Mouse (Mus musculus) spleen, postnatal 36 days (tissue): ENCODE data around the gene Tmem184b.

ENCODE experiments used
- DNase-seq, 2 experiments: peaks; one replicate each; pipeline ENCODE4 v3.0.0; 2022; ENCODE audit warnings: low spot score in 2 of 2, mixed read lengths in 1 of 2

Gene Tmem184b

DNA sequence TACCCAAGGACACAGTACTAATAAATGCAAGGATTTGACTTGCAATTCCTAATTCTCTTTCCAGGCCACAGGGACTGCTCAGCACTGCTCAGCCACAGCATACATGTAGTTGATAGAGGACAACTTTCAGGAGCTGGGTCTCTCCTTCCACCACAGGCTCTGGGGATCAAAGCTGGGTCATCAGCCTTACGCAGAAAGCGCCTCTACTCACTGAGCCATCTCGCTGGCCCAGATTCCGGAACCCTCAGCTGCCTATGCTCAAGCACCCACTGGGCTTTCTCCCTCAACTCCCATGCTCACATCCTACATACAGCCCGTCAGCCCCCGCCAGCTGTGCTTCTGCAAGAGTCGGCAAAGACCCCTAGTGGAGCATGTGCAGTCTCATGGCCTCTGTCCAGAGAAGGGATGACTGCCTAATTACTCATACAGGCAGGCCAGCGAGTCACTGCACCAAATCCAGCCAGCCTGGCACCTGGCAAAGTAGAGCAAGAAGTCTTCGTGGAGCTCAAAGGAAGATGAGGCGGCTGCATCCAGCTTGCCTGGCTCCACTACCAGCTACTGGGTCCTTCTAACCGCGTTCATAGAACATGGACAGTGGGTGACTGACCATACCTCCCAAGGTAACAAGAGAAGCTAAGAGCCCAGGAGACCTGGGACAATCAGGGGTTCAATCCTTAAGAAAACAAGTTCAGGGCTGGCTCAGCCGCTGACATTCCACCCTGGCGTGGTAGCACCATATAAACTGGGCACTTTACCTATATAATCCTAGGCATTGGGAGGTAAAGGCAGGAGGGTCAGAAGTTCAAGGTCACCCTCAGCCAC, 3.9 kb downstream of the Tmem184b start:
- no peak for DNase-seq

DNA sequence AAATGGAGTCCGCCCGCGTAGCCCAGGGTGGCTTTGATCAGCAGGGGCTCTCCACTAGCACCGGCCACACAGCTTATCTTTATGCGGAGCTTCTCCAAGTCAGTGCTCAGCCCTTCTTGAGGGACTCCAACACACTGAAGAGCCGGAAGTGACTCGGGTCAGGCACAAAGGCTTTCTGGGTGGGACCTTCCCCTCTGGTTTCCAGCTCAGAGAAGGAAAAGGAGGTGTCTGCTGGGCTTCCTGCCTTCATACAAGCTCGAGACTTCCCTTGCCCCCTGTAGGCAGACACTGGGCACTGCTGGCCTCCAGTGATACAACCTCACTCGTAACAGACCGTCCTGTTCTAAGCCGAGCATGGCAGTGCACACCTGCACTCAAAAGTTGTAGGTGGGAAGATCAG, 6.6 kb downstream of the Tmem184b start:
- peak; percentile 20 to 33 for DNase-seq

DNA sequence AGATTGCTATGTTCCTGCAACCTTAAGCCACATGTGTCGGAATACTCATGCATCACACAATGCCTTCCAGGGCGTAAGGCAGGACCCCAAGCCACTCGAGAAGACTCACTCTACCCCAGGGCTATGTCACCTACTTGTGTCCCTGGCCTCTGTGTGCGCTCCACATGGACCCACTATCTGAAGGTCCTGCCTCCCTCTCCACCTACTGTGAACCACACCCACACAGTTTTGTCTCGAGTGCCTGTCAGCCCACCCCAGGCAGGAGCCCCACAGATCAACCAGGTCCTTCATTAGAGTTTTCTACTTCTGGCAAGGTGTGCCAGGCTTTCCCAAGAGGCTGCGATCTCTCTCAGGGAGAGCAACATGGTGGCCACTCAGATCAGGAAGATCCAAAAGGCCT, 8.1 kb downstream of the Tmem184b start:
- DNase-seq = no peak

DNA sequence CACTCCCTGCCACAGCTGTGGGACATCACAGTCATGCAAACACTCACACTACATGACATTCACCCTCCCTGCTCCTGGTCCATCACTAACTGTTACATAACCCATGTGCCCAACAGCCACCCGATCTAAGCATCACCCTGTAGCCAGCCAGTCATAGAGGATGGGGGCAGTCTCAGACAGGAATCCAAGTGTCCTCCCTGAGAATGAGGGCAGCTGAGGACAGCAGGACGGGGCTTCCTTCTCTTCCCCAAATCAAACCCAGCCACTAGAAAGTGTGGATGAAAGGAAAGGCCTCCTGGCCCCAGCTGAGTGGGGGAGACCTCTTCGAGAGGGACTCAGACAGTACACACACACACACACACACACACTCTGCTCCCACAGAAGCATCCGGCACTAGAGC, 8.5 kb downstream of the Tmem184b start:
- no peak for DNase-seq

DNA sequence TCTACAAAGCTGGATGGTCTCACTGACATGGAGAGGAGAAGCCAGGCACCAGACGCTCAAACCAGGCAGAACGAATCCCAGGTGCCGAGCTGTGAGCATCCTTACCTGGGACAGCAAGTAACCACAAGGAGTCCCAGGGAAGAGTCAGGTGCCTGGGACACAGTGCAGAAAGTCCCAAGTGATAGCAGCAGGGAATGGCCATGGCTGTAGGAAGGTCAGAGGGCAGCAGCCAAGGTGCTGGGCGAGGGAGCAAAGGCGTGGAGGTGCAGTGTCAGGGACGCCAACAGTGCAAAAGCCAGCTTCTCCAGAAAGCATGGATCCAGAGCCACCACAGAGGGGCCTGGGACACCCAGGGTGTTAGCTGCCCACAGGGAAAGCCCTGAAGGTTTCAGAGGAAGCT, 10.3 kb downstream of the Tmem184b start:
- no peak for DNase-seq

DNA sequence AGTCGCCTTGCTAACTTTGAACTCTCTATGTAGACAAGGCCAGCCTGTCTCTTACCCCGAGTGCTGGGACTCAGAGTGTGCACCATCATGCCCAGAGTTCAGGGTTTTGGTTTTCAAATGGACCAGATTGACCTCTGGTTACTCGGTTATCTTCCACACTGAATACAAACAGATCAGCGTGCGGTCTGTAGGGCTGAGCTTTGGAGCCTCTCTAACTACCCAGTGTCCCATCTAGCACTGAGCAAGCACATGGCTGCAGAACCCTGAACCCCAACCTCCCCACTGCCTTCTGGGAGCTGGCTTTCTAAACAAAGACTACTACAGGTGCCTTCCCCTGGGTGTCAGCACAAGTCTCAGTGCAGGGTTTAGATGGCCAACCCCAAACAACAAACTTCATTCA, 10.8 kb downstream of the Tmem184b start:
- no peak for DNase-seq

DNA sequence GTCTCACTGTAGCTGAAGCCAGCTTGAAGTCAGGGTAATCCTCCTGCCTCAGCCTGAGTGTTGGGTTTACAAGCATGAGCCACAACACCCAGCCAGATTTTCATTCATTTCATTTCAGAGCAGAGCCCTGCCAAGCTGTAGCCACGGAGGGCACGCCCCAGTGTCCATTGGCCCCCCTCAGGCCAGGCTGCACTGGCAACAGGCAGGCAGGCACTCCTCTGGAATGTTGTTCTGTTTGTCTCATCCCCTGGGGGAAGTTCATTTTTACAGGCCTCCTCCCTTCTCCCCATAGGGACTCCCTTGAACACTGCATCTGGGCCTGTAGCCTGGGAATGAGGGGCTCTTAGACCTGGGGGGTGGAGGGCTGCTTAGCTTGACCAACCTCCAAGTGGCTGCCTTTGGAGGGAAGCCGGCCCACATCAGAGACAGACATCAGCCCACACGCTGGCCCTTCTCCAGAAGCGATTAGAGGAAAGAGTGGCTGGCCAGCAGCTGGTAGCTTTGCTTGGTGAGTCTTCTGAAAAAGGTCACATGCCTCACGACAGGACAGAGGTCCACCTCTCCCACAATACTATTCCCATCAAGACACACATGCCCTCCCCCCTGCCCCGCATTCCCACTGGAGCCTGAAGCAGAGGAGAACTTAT, 11.8 kb downstream of the Tmem184b start:
- DNase-seq = no peak

DNA sequence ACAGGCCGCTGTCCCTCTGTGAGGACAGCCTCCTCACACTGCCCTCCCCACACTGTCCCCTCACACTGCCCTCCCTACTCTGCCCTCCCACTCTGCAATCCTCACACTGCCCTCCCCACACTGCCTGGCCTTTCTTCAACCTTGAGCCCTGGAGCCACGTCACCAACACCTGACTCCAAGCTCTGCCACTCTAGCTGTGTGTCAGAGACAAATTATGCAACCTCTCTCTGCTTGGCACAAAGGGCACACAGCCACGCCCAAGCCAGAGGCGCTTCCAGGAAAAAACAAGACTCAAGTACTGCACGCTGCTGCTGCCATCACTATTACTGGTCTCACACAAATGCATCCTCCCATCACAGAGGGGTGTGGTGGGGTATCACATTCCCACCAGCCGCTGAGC, 12.9 kb downstream of the Tmem184b start:
- DNase-seq = no peak

DNA sequence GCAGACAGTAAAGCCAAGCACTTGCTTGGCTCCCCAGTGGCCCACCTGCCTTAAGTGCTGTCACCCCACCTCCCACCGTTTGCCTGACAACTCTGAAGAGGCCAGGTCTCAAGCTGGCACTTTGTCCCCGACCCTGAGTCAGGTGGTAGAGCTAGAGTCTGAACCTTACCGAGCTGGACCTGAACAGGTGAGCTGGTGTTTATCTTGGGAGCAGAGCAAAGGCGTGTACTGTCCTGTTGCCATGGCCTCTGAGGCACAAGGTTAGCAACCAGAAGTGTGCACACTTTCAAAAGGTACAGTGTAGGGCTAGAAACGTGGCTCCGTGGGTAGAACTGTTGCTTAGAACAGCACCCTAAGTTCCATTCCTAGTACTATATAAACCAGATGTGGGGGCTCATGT, 15.2 kb downstream of the Tmem184b start:
- DNase-seq = no peak

DNA sequence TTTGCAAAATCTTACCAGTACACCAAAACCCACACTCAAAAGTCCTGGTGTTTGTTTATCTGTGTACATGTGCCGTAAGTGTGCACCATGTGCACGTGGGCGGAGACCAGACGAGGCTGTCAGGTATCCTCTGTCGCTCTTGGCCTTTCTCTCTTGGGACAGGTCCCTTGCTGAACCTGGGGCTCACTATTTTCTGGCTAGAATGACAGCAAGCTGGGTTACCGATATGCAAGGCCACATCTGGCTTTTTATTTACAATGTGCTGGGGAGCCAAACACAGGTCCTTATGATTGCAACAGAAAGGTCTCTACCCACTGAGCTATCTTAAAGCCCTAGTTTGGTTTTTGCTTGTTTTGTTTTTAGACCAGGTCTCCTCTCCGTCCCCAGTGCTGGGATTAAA, 15.8 kb downstream of the Tmem184b start:
- no peak for DNase-seq

DNA sequence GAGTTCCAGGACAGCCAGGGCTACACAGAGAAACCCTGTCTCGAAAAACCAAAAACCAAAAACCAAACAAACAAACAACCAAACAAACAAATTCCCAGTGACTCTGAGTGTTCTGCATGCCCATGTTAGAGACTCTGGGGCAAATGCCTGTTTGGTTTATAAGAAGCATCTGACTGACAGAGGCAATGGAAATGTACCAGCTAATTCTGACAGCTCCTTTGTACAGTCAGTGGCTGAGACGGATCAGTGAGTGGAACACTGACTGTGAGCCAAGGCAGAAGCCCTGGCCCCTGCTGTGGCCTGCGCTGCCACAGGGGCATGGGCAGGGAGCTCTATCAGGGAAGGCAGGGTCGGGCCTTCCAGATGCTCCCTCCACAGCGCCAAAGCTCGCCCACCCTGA, 16.3 kb downstream of the Tmem184b start:
- DNase-seq = no peak

DNA sequence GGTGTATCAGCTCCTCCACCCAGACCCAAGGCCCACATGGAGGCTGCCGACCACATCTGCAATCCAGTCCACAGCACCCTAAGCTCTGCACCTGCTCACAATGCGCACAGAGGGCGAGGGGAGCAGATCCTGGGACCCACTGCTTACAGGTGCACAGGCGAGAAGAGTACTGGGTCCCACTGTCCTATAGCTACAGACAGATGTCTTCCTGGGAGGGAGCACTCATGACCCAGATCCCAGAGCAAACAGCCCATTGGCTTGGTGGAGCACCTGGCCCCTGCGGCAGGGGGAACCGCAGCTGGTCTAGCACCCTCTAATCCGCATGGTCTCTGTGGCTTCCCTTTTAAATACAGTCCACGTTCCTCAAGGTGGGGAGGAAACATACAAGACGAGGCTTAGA, 21.7 kb downstream of the Tmem184b start:
- no peak for DNase-seq

DNA sequence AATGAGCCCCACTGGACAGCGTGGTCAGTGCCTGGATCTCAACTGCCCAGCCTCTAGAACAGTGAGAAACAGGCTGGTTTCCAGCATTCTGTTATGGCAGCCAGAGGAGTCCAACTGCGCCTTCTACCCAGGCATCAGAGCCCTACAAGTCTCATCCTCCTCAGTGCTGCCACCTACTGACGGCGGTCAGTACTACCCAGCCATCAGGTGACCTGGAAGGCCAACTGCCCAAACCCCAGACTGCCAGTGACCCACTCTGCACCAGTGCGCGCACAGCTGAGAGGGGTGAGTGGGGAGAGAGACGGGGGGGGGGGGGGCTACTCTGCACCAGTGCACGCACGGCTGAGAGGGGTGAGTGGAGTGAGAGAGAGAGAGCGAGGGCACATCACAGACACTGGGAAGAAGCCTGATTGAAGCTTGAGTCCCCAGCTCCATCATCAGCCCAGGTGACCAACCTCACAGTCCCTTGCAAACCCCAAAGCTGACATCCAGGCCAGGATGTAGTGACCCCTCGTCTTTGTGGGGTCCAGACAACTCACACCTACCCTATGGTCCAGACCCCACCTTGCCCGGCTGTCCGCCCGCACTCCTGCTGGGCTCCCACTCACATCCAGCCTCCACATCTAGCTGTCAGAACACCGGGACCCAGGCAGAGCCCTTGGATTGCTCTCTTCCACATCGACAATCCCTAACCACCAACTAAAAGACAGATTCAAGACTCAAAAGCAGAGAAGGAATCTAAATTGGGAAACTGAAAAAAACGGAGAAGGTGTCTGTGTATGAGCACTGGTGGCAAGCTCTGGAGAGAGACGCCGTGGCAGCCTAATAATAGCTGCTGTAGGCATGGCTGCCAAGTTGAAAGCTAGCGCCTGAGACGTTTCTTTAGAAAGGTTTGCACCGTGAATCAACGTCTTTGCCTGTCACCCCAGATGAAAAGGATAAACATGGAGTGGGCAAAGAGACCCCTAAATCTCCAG, 22.6 kb downstream of the Tmem184b start:
- DNase-seq = peak; percentile 41 to 46

DNA sequence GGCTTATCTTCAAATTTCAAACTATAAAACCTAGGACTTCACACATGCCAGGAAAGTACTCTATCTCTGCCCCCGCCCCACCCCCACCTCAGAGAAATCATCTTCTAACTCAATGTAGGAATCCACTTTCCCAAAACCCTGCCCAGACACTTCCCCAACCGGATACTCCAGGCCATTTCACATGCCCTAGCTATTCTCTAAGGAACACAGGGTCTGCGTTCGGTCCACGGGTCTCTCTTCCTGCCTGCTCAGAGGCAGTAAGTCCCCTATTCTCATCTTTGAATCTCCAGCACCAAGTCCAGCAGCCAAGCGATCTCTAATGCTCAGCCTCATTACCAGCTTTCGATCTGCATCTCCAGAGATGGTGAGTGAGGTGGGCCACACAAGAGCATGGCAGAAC, 23.7 kb downstream of the Tmem184b start:
- no peak for DNase-seq

DNA sequence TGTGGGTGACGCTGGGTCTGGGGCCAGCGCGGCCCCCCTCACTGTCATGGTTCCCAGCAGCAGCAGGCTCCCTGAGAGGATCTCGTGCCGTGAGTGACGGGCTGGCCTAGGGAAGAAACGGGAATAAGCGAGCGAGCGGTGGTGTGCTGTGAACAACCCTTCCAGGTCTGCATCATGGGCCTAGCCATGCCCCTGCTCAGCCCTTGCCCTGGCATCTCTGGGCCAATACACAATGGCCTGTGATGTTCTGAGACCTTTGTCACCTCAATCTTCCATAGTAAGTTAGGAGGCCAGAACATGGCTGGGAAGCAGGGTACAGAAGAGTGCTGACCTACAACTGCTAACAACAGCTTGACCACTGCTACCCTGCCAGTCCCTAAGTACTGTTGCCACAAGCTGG, 24.8 kb downstream of the Tmem184b start:
- no peak for DNase-seq

DNA sequence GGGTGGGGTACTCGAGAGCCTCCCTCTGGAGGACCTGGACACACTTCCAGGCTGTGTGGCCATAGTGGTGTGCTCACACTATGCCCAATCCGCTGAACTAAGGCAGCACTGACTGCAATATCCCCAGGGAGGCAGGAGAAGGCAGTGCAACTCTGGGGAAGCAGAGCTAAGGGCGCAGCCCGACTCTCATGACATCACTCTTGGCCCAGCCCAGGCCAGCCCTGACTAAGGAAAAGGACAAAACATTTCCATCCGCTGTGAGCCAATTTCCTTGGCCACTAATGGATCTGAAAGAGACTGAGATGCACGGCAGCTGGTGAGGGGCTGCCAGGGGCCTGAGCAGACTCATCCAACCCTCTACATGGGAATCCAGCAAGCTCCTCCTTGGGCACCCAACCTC, 25.7 kb downstream of the Tmem184b start:
- DNase-seq = no peak

DNA sequence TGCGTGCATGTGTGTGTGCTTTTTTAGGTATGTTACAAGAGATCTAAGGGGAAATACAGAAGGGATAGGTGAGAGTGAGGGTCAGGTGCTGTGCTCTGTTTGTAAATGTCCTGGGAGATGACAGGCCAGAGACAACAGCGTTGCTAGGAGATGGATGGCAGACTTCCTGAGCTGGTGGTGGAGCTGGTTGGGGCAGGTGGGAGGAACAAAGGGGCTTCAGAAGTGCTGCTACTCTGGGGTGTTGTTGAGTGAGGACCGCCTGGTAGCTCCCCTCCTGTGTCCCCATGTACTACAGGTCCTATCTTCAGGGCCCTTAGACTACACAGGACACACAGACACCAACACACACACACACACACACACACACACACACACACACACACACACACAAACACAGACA, 28.6 kb downstream of the Tmem184b start:
- no peak for DNase-seq

DNA sequence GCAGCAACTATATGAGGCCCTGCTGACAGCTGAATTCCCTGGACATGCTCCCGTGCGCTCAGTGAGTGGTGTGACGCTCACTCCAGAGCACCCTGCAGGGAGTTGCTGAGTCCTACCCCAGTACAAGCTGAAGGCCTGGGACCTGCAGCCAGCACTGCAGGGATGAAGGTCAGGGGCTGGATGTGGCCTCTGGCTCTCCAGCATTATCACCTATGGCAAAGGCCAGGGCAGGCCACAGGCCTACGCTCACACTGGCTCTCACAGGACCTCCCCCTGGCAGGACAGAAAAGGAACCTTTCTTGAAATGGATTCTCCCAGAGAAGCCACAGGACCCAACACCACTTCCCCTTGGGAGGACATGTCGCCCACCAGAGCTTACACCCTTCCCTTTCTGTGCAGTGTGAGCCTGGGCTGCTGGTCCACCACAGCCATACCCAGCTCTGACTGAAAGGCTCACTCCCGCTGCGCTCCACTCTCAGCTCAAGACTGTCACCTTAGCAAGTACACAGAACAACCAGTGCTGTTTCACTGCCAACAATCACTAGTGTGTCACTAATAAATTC, 33.0 kb downstream of the Tmem184b start:
- DNase-seq = no peak

DNA sequence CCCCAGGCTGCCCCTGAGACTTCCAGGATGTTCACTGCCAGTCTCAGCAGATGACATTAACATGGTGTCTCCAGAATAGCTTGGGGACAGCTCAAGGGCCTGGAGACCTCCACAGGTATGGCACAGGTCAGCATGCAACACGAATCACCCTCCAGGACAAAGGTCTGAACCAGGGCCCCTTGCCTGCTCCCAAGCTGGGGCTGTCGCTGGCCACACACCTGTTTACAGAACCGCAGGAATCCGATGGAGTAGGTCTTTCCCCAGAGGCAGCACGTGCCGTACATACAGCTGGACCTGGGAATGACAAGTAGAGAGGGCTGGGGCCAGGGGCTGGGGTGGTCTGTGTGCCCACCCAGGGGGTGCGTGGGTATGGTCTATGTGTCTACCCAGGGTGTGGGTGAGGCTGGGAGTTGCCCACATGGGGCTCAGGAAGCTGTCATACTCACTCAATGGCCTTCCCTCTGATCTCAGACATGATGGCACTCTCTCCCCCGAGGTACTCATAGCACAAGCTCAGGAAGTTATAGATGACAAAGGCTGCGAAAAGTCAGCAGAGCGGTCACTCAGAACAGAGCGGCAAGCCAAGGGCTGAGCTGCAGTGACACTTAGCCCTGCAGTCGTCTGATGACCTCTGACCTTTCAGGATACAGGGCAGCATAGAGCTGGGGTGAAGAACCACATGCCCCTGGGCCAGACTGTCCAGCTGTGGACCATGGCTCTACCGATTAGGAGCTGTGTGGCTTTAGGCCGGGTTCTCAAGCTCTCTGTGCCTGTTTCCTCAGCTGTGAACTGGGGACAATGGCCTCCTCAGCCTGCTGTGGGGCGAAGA, 33.7 kb downstream of the Tmem184b start:
- no peak for DNase-seq

DNA sequence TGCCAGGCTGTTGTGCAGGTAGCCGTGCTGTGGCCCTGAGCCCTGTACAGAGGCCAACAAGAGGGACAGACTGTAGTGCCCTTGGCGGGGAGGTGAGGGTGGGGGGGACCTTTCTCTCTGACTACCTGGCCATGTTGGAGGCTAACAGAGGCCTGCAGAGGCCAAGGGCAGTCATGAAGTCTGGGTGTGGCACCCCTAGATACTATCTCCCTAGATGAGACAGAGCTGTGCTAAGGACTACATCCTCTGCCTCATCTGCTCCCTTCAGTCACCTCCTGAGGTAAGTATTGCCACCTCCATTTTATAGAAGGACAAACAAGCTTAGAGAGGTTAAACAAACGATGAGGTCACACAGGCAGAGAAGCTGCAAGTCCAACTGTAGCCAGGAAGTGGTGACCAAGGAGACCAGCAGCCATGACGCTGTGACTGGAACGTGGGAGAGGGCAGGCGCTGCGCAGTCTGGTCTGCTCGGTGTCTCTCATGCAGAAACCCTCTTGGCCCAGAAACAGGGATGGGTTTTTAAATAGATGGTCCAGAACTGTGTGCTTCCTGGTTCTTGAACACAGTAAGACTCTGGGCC, 34.4 kb downstream of the Tmem184b start:
- no peak for DNase-seq

DNA sequence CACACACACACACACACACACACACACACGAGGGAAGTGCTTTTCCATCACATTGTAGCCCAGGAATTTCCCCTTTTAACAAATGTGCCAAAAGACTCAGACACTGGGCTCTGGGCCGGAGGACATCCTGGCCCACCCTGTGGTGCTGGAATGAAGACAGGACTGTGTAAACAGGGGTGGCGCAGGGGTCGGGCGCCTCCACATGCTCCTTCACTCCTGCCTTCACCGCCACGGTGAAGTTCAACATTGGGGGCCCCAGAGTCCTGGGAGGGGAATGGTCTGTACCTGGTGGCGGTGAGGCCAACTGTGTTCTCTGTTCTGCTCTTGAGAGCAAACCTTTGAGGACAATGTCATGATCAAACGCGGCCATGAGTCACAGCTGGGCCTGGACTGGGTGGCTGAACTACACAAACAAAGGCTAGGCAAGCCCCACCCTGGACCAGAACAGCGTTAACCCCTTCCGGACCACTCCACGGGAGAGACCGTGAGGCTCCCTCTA, 35.0 kb downstream of the Tmem184b start:
- no peak for DNase-seq
